Mouse (Mus musculus): Measurements from ENCODE around the gene Glyctk.

- TF ChIP-seq ZNF384 (IDR thresholded peaks at IDR 0.05; ENCODE audit: low read depth, low read length) (no peak), ZC3H11A (IDR thresholded peaks at IDR 0.05; ENCODE audit: borderline replicate concordance, low read depth, low read length) (no peak), HCFC1 (IDR thresholded peaks at IDR 0.05; ENCODE audit: borderline replicate concordance, insufficient read depth, low read length) (no peak), CHD2 (IDR thresholded peaks at IDR 0.05; ENCODE audit: low read depth, low read length) (no peak), MAFK (IDR thresholded peaks at IDR 0.05; ENCODE audit: insufficient read depth, low read depth, low read length) (no peak)
These were observed 10.7 kb downstream of the Glyctk start for GRCm38 (mm10) chr9:106147281-106147680.

All from ES-E14 (cell line).